8 mouse cellular contexts compared by ENCODE assay signal in the genomic region with DNA sequence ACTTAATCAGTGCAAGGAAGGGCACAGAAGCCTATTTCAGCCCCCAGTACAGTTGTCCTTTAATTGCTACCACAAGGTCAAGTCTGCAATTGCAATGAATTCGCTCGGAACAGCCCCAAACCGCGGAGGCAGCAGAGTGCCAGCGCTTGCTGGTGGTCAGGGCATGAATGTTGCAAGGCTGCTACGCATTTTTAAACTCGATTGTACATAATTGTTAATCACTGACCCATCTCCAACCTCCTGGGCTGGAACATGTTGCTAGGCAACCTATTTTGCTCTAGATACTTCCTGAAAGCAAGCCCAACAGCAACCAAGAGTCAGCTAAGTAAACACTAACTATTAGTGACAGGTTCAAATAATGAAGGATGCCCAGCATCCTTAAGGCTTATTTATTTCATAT.
DNase-seq lines count a peak whose midpoint lies in the region; ATAC-seq and TF ChIP-seq lines count a peak whose summit lies in the region.

No protein-coding gene starts in this region.

- 0 out of 2 replicates have a peak, but pooled peaks cover 2% of the 10 kb centered on the region for H3K27me3 ChIP-seq in lung, embryonic 15.5 days
- no peaks in the 10 kb centered on the region for H3K27me3 ChIP-seq in myocyte (ENCODE audit: control insufficient read depth, insufficient read depth, insufficient read length)

- 48% methylated on average over 7 of the region's 7 CpGs for WGBS in lung, embryonic 15.5 days

- H3ac ChIP-seq in myocyte (ENCODE audit: control insufficient read depth, insufficient read length), result no peak overlapping the region

- ATAC-seq in lung, embryonic 15.5 days (ENCODE audit: borderline replicate concordance, extremely low read depth, low FRiP score, low TSS enrichment), result no peak
- no peak for ATAC-seq in frontal cortex, adult (ENCODE audit: low TSS enrichment)

- H3K4me1 ChIP-seq in lung, embryonic 15.5 days, result peaks cover 21% of the 10 kb centered on the region

- H3K79me2 ChIP-seq in myocyte (ENCODE audit: control insufficient read depth, insufficient read depth), result no peaks in the 10 kb centered on the region

- no peaks in the 10 kb centered on the region for H3K36me3 ChIP-seq in lung, embryonic 15.5 days
- H3K36me3 ChIP-seq in myocyte (ENCODE audit: control insufficient read depth, insufficient read depth), result no peaks in the 10 kb centered on the region

- H3K4me2 ChIP-seq in lung, embryonic 15.5 days, result peak overlapping the region; percentile 38
- H3K4me2 ChIP-seq in myocyte (ENCODE audit: low read depth), result peak overlapping the region; percentile 75

- TF ChIP-seq POLR2A in myocyte (IDR thresholded peaks at IDR 0.05; ENCODE audit: insufficient read length, low read depth), result no peak

- no peak for DNase-seq in lung, postnatal 4 days
- DNase-seq in fibroblast of lung, adult 2 months (ENCODE audit: low read depth), result peak; percentile 42
- DNase-seq in kidney, adult 8-10 months, result peak; percentile 48 to 69
- DNase-seq in spleen, adult 18-20 months, result no peak
- no peak for DNase-seq in lung, postnatal 10 days

- no peak overlapping the region for H3K9ac ChIP-seq in lung, embryonic 15.5 days

- no peaks in the 10 kb centered on the region for H3K9me3 ChIP-seq in lung, embryonic 15.5 days

- 0 out of 2 replicates have a peak overlapping the region, but pooled peaks have one; percentile 4 for H3K27ac ChIP-seq in lung, embryonic 15.5 days

- no peak overlapping the region for H3K4me3 ChIP-seq in lung, embryonic 15.5 days
- H3K4me3 ChIP-seq in myocyte, result no peak overlapping the region

TF ChIP-seq in myocyte, 11 proteins besides CTCF, POLR2A, EP300 and RAD21:
- no peak for TF ChIP-seq E2F4 (IDR thresholded peaks at IDR 0.05; ENCODE audit: insufficient read depth)
- no peak for TF ChIP-seq USF1 (IDR thresholded peaks at IDR 0.05; ENCODE audit: low read depth)
- TF ChIP-seq SRF (IDR thresholded peaks at IDR 0.05; ENCODE audit: control insufficient read depth, insufficient read length, low read depth), result no peak
- no peak for TF ChIP-seq CEBPB (IDR thresholded peaks at IDR 0.05; ENCODE audit: insufficient read depth, poor library complexity, severe bottlenecking)
- TF ChIP-seq REST (IDR thresholded peaks at IDR 0.05; ENCODE audit: insufficient read depth, insufficient read length), result no peak
- no peak for TF ChIP-seq TCF12 (IDR thresholded peaks at IDR 0.05; ENCODE audit: insufficient read depth, poor library complexity, severe bottlenecking)
- no peak for TF ChIP-seq TCF3 (IDR thresholded peaks at IDR 0.05; ENCODE audit: insufficient read length, low read depth)
- TF ChIP-seq MAX (IDR thresholded peaks at IDR 0.05; ENCODE audit: low read depth), result no peak
- no peak for TF ChIP-seq POLR2AphosphoS2 (IDR thresholded peaks at IDR 0.05; ENCODE audit: insufficient read length, low read depth)
- TF ChIP-seq MYOG (IDR thresholded peaks at IDR 0.05; ENCODE audit: control insufficient read depth in 1 of 3, insufficient read depth in 1 of 3, insufficient read length in 2 of 3, low read depth in 2 of 3), result no peak
TF ChIP-seq in myocyte: peak in this region for 0.

Comparison
In these comparisons a context has a peak if more than half of its experiments do, and no peak if none do; other contexts are left out.
1. DNase-seq: peak in fibroblast of lung, adult 2 months (single experiment) and kidney, adult 8-10 months (2 of 2); none in lung, postnatal 4 days (0 of 2), spleen, adult 18-20 months (0 of 2) and lung, postnatal 10 days (single experiment).